Mouse (Mus musculus): ENCODE measurements around the gene Cxcl17. TPM values are rescaled to one million over a fixed set of nuclear protein-coding genes. Genes with fewer than 3 reads are reported as not detected.

The Cxcl17 gene
- total and polyA plus RNA-seq, 2 experiments, result not detected

DNA sequence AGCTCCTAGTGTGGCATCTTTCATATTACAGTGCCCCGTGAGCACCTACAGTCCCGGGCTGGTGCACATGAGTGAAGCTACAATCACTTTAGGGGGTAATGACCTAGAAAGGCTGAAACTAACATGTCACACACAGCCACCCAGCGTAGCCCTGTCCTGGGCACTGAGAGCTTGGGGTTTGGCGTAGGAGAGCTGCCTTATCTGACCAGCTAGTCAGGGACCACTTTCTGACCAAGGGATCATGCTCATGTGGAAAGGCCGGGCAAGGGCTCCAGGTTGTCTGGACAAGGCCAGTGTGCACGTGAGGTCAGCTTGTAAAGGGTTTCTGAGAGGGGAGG is 28.1 kb upstream of the Cxcl17 start:
- 30% methylated on average over 6 of the region's 6 CpGs for WGBS

DNA sequence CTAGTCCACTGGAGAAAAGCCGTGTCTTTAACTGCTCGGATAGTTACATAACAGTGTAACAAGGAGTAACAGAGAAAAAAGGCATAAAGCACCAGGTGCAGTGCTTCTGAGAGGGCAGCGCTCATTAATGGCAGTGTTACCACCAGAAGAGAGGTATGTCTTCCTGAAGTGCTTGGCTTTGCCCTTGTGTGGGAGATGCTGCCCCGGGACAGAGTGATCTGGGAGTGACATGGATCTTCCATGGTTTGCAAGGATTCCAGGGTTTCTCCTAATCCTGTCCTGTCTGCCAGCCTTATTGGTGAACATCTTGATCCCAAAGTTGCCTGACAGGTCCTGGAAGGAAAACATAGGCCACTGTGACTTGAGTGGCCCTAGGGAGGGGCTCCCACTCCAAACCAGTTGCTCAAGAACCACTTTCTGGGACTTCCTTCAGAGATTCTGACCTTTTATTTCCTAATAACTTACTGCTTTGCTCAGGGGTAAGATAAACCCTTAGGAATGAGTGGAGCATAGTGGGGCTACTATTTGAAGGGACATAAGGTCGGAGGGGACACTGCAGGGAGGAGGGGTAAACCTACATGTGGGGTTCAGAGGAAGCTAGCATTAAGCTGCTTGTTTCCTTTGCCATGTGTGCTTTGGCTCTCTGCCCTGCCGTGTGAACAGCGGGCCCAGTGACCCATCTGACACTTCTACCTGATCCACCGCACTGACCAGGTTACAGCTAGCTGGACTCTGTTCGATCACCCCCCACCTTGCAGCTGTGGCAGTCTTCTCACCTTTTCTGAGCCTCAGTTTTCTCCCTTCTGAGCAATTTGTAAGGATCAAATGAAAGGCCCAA is 27.5 kb upstream of the Cxcl17 start:
- Histone ChIP-seq H3K9ac (ENCODE audit: low read depth, low read length) (peak overlapping the region; percentile 12; the same call in 1 of the 2 replicates), H3K27me3 (ENCODE audit: control insufficient read depth, insufficient read depth, low read length) (no peaks in the 10 kb centered on the region), H3K27ac (replicated peaks; ENCODE audit: insufficient read depth, low read depth, low read length) (peak overlapping the region; percentile 85), H3K4me1 (ENCODE audit: control insufficient read depth, insufficient read depth, low read length) (peaks cover 12% of the 10 kb centered on the region), H3K4me3 (ENCODE audit: insufficient read depth, low read depth, low read length) (no peak overlapping the region), H3K79me2 (ENCODE audit: control insufficient read depth, insufficient read depth, low read length) (no peaks in the 10 kb centered on the region), H3K36me3 (ENCODE audit: control insufficient read depth, insufficient read depth, low read length) (no peaks in the 10 kb centered on the region)
- no peak for TF ChIP-seq POLR2A (IDR thresholded peaks at IDR 0.05; ENCODE audit: extremely low read depth, insufficient read depth, low read length)
- TF ChIP-seq CTCF (IDR thresholded peaks at IDR 0.05; ENCODE audit: low read depth, low read length), result no peak
- DNase-seq (ENCODE audit: extremely low read depth, low read depth, low spot score), result peak; percentile 88
- WGBS, result 47% methylated on average over 9 of the region's 9 CpGs

More for the DNA sequence above, 28.1 kb upstream of the Cxcl17 start:
- H3K9ac ChIP-seq (ENCODE audit: low read depth, low read length), result peak overlapping the region; percentile 12; the same call in 1 of the 2 replicates
- peaks cover 12% of the 10 kb centered on the region for H3K4me1 ChIP-seq (ENCODE audit: control insufficient read depth, insufficient read depth, low read length)
- H3K79me2 ChIP-seq (ENCODE audit: control insufficient read depth, insufficient read depth, low read length), result no peaks in the 10 kb centered on the region
- peak overlapping the region; percentile 85 for H3K27ac ChIP-seq (replicated peaks; ENCODE audit: insufficient read depth, low read depth, low read length)
- no peak for DNase-seq (ENCODE audit: extremely low read depth, low read depth, low spot score)
- no peak overlapping the region for H3K4me3 ChIP-seq (ENCODE audit: insufficient read depth, low read depth, low read length)
- no peaks in the 10 kb centered on the region for H3K27me3 ChIP-seq (ENCODE audit: control insufficient read depth, insufficient read depth, low read length)
- H3K36me3 ChIP-seq (ENCODE audit: control insufficient read depth, insufficient read depth, low read length), result no peaks in the 10 kb centered on the region
- TF ChIP-seq CTCF (IDR thresholded peaks at IDR 0.05; ENCODE audit: low read depth, low read length) (no peak), POLR2A (IDR thresholded peaks at IDR 0.05; ENCODE audit: extremely low read depth, insufficient read depth, low read length) (0 out of 2 replicates have a peak, but pooled peaks have one; percentile 7)

DNA sequence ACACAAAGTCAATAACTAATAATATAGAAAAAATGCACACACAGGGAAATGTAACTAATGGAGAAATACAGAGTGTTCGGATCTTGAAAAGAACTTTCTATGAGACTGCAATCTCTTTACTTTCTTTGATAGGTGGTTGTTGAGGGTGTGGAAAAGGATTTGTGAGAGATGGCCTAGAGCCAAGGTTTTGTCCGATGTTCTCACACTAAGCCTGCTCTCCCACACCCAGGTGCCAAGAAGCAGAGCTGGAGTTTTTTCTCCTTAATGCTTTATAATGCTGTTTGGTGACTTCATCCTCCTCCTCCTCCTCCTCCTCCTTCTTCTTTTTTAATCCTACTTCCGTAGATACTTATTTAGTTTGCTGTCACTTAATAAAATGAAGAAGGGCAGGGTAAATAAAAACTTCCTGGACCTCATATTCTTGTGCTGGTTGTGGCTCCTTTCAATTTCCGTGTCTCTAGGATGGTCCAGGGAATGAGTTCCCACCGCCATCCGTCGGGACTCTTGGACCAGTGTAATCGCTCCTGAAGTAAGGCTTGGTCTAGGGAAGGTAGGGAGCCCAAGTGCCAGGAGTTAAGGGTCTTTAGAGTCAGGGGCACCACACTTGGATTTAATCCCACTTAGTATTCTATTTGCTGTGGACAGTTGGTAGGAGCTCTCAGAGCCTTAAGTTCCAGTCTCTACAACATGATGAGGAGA is 26.6 kb upstream of the Cxcl17 start:
- H3K27me3 ChIP-seq (ENCODE audit: control insufficient read depth, insufficient read depth, low read length), result no peaks in the 10 kb centered on the region
- no peak for DNase-seq (ENCODE audit: extremely low read depth, low read depth, low spot score)
- 82% methylated on average over 8 of the region's 8 CpGs for WGBS
- H3K79me2 ChIP-seq (ENCODE audit: control insufficient read depth, insufficient read depth, low read length), result no peaks in the 10 kb centered on the region
- TF ChIP-seq CTCF (IDR thresholded peaks at IDR 0.05; ENCODE audit: low read depth, low read length) (no peak), POLR2A (IDR thresholded peaks at IDR 0.05; ENCODE audit: extremely low read depth, insufficient read depth, low read length) (no peak)
- no peaks in the 10 kb centered on the region for H3K36me3 ChIP-seq (ENCODE audit: control insufficient read depth, insufficient read depth, low read length)
- no peak overlapping the region for H3K9ac ChIP-seq (ENCODE audit: low read depth, low read length)
- H3K27ac ChIP-seq (replicated peaks; ENCODE audit: insufficient read depth, low read depth, low read length), result no peak overlapping the region
- no peak overlapping the region for H3K4me3 ChIP-seq (ENCODE audit: insufficient read depth, low read depth, low read length)
- peaks cover 12% of the 10 kb centered on the region for H3K4me1 ChIP-seq (ENCODE audit: control insufficient read depth, insufficient read depth, low read length)

DNA sequence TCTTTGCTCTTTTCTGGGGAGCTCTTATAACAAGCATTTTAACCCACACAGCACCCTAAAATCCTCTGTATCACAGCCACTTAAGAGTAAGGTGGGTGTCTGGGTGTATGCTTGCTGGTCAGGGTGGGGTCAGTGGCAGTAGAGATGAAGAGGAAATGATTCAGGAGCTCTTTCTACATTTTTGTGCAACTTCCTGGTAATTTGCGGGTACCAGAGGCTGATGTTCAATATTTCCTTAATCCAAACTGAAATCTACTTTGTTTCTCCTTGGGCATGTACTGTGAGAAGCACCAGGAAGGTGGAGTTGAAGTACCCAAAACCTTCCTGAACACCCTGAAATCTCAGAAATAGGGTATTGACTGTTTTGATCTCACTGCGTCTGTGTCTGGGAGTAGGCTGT is 24.0 kb upstream of the Cxcl17 start:
- Histone ChIP-seq H3K36me3 (ENCODE audit: control insufficient read depth, insufficient read depth, low read length) (no peaks in the 10 kb centered on the region), H3K9ac (ENCODE audit: low read depth, low read length) (no peak overlapping the region), H3K4me3 (ENCODE audit: insufficient read depth, low read depth, low read length) (no peak overlapping the region), H3K27me3 (ENCODE audit: control insufficient read depth, insufficient read depth, low read length) (no peaks in the 10 kb centered on the region), H3K27ac (replicated peaks; ENCODE audit: insufficient read depth, low read depth, low read length) (no peak overlapping the region), H3K79me2 (ENCODE audit: control insufficient read depth, insufficient read depth, low read length) (no peaks in the 10 kb centered on the region), H3K4me1 (ENCODE audit: control insufficient read depth, insufficient read depth, low read length) (peaks cover 18% of the 10 kb centered on the region)
- no peak for DNase-seq (ENCODE audit: extremely low read depth, low read depth, low spot score)
- WGBS, result 79% methylated on average over 2 of the region's 2 CpGs
- no peak for TF ChIP-seq CTCF (IDR thresholded peaks at IDR 0.05; ENCODE audit: low read depth, low read length)
- no peak for TF ChIP-seq POLR2A (IDR thresholded peaks at IDR 0.05; ENCODE audit: extremely low read depth, insufficient read depth, low read length)

DNA sequence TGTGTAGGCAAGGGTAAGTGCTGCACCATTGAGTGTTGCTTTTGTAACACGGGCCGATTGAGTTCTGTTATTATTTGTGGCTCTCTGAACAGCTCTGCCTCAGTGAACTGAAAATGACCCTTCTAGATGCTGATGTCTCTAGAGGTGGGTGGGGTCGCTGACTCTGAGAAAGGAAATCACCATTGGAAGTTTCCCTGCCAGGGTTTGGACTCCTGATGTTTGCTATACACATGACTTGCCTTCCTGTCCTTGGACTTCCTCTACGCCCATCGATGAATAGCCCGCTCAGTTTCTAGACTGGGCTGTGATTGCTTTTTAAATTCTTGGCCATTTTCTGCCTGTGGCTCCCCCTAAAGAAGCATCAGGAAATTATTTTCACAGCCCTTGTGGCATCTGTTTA is 23.5 kb upstream of the Cxcl17 start:
- no peak for DNase-seq (ENCODE audit: extremely low read depth, low read depth, low spot score)
- no peaks in the 10 kb centered on the region for H3K27me3 ChIP-seq (ENCODE audit: control insufficient read depth, insufficient read depth, low read length)

More for the DNA sequence above, 23.5 kb upstream of the Cxcl17 start:
- Histone ChIP-seq H3K9ac (ENCODE audit: low read depth, low read length) (no peak overlapping the region), H3K79me2 (ENCODE audit: control insufficient read depth, insufficient read depth, low read length) (no peaks in the 10 kb centered on the region), H3K4me3 (ENCODE audit: insufficient read depth, low read depth, low read length) (no peak overlapping the region), H3K27ac (replicated peaks; ENCODE audit: insufficient read depth, low read depth, low read length) (peak overlapping the region; percentile 25; the same call in 1 of the 2 replicates), H3K4me1 (ENCODE audit: control insufficient read depth, insufficient read depth, low read length) (peaks cover 18% of the 10 kb centered on the region), H3K36me3 (ENCODE audit: control insufficient read depth, insufficient read depth, low read length) (no peaks in the 10 kb centered on the region)
- TF ChIP-seq POLR2A (IDR thresholded peaks at IDR 0.05; ENCODE audit: extremely low read depth, insufficient read depth, low read length) (no peak), CTCF (IDR thresholded peaks at IDR 0.05; ENCODE audit: low read depth, low read length) (no peak)
- WGBS, result 69% methylated on average over 6 of the region's 6 CpGs
